Mouse (Mus musculus) small intestine, adult 2 months (tissue): ENCODE data around the gene Cox19.

Source experiments
- CTCF ChIP-seq: fragments of 200-500 bp; IDR thresholded peaks from 2 replicates; pipeline ENCODE4 v1.5.1; 2012; ENCODE audit warnings: low read depth, mild to moderate bottlenecking, control low read depth, inconsistent platforms, low read length, moderate library complexity, mixed read lengths; ENCODE audit not compliant: insufficient replicate concordance, insufficient read length; ENCODE audit errors: extremely low read depth
- POLR2A ChIP-seq: fragments of 200-500 bp; IDR thresholded peaks from 2 replicates; pipeline ENCODE4 v1.6.1; 2012; ENCODE audit warnings: low read depth, mild to moderate bottlenecking, control low read depth, inconsistent platforms, low read length, moderate library complexity

DNA sequence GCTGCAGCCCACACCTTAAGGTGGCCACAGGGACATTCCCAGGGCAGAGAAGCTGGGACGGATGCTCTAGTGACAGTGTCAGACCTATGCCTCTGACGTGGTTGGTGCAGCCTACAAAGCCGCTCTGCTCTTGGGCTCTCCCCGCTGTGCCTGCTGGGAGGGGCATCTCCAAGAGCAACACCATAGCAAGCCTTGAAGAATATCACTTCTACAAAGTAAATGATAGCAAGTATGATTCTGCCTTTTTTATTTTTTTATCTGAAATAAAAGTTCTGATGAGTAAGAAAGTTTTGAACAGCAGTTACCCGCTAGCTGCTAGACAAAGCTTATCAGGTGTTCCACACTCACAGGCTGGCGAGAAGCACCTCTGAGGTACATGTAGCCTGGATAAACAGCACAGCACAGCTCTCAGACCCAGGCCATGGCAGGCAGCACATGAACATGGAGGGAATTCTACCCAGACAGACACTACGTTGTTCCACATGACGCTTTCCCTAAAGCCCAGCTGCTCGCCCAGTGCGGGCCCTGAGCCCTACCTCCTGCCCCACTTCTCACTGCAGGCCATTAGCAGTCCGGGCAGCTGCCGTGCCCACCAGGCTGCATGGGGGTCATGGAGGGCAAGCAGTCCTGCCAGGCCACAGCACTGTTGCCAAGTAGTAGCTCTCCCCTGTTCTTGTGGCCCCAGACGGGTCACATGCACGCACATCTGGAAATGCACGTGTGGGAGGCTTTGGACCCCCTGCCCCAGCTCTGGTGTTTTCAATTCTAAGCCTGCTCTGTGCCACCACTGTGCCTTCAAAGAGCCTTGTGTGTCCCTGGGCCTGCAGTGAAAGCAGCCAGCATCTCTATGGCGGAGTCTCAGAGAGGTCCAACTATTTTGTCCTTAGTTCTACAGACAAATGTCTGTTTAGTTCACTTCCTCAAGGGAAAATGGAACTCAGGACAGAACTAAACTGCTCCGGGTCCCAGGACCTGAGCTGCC is 37.8 kb upstream of the Cox19 start:
- no peak for TF ChIP-seq CTCF
- TF ChIP-seq POLR2A, result no peak
